In the genomic region with DNA sequence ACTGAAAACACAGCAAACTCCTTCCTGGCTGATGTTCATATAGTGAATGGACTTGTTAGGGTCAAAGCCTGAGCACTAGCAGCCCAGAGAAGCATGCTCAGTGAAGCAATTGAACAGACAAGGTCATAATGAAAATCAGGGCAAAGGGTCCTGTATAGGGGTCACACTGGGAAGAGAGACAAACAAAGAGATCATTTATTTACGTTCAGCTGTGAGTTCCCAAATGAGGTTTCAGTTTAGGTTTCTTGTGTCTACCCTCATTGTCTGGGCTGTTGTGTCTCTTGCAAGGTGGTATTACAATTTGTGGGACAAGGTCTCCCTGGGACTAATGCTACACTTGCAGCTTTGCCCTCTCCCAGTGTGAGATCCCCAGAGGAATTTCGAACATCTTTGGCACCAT, we compare ENCODE assay signal across 22 mouse cellular contexts.
DNase-seq lines count a peak whose midpoint lies in the region; ATAC-seq lines count a peak whose summit lies in the region.
"Had no signal": no experiment of that assay in that cellular context is flagged by ENCODE, and none has a peak within 500 bp of the region (broad histone marks: within the 10 kb centered on the region; RNA-seq: fewer than 3 reads in every experiment).

No protein-coding gene starts in this region.

- H3K27me3 ChIP-seq in hindbrain, embryonic 11.5 days (ENCODE audit: control insufficient read depth, insufficient read depth, low read length) = no peaks in the 10 kb centered on the region
- no peaks in the 10 kb centered on the region for H3K27me3 ChIP-seq in hindbrain, embryonic 14.5 days (ENCODE audit: control insufficient read depth, insufficient read depth, low read length)
- H3K27me3 ChIP-seq: embryonic facial prominence, embryonic 13.5 days; heart, embryonic 13.5 days; liver, embryonic 13.5 days; midbrain, embryonic 15.5 days had no signal

- no peaks in the 10 kb centered on the region for H3K36me3 ChIP-seq in hindbrain, embryonic 11.5 days (ENCODE audit: control insufficient read depth, insufficient read depth, low read length)
- no peaks in the 10 kb centered on the region for H3K36me3 ChIP-seq in hindbrain, embryonic 14.5 days (replicated peaks; ENCODE audit: control insufficient read depth, insufficient read depth)
- H3K36me3 ChIP-seq: embryonic facial prominence, embryonic 13.5 days; heart, embryonic 13.5 days; liver, embryonic 13.5 days; midbrain, embryonic 15.5 days had no signal

- no peaks in the 10 kb centered on the region for H3K4me1 ChIP-seq in hindbrain, embryonic 11.5 days (replicated peaks; ENCODE audit: control insufficient read depth, insufficient read depth, low read length)
- H3K4me1 ChIP-seq in hindbrain, embryonic 14.5 days (replicated peaks; ENCODE audit: control insufficient read depth, insufficient read depth, low read length) = peaks cover 7% of the 10 kb centered on the region; the same call in 1 of the 2 replicates
- H3K4me1 ChIP-seq: liver, embryonic 13.5 days; midbrain, embryonic 15.5 days had no signal

- WGBS in hindbrain, embryonic 11.5 days = 35% methylated on average over 2 of the region's 2 CpGs
- 25% methylated on average over 2 of the region's 2 CpGs for WGBS in hindbrain, embryonic 14.5 days

- no peak overlapping the region for H3K4me2 ChIP-seq in hindbrain, embryonic 11.5 days (replicated peaks; ENCODE audit: low read depth, low read length)
- no peak overlapping the region for H3K4me2 ChIP-seq in hindbrain, embryonic 14.5 days (replicated peaks)
- H3K4me2 ChIP-seq: embryonic facial prominence, embryonic 13.5 days; heart, embryonic 13.5 days; liver, embryonic 13.5 days; midbrain, embryonic 15.5 days had no signal

- ATAC-seq in hindbrain, embryonic 11.5 days (ENCODE audit: low FRiP score) = no peak
- ATAC-seq in hindbrain, embryonic 14.5 days (ENCODE audit: low FRiP score) = no peak
- ATAC-seq: forebrain, postnatal 0 days; hindbrain, embryonic 16.5 days; lung, postnatal 0 days; midbrain, embryonic 15.5 days had no signal

- H3K9ac ChIP-seq in hindbrain, embryonic 11.5 days (ENCODE audit: low read depth, low read length) = no peak overlapping the region
- H3K9ac ChIP-seq in hindbrain, embryonic 14.5 days = no peak overlapping the region
- H3K9ac ChIP-seq: embryonic facial prominence, embryonic 13.5 days; forebrain, postnatal 0 days; heart, embryonic 13.5 days; liver, embryonic 13.5 days; midbrain, embryonic 15.5 days had no signal

- peak; percentile 11 for DNase-seq in hindbrain, embryonic 11.5 days (ENCODE audit: low spot score)
- no peak for DNase-seq in hindbrain, embryonic 14.5 days (ENCODE audit: low spot score)
- peak; percentile 28 for DNase-seq in embryo, embryonic 10 days (ENCODE audit: low spot score)
- peak; percentile 9 for DNase-seq in embryo, embryonic 9.5 days (ENCODE audit: extremely low spot score)
- peak; percentile 50 for DNase-seq in retina, embryonic 14.5 days (ENCODE audit: low spot score)
- no peak for DNase-seq in cerebellum, postnatal 10 days
- DNase-seq in Muller cell, postnatal 12 days (ENCODE audit: inconsistent ontology term) = no peak
- DNase-seq: B cell, adult 2 months; cerebellum, adult 18-20 months; cerebellum, postnatal 36 days; forebrain, postnatal 0 days; heart, postnatal 36 days; kidney, adult 8-10 months; liver, embryonic 13.5 days; right cerebral cortex, postnatal 4 days; thymus, postnatal 4 days had no signal

- no peak overlapping the region for H3K27ac ChIP-seq in hindbrain, embryonic 11.5 days (ENCODE audit: low read depth, low read length)
- no peak overlapping the region for H3K27ac ChIP-seq in hindbrain, embryonic 14.5 days
- H3K27ac ChIP-seq: heart, embryonic 13.5 days; liver, embryonic 13.5 days; midbrain, embryonic 15.5 days had no signal

- H3K9me3 ChIP-seq in hindbrain, embryonic 11.5 days (ENCODE audit: control insufficient read depth, low read length) = no peaks in the 10 kb centered on the region
- no peaks in the 10 kb centered on the region for H3K9me3 ChIP-seq in hindbrain, embryonic 14.5 days (ENCODE audit: control insufficient read depth, low read length)
- H3K9me3 ChIP-seq: embryonic facial prominence, embryonic 13.5 days; heart, embryonic 13.5 days; midbrain, embryonic 15.5 days had no signal

- no peak overlapping the region for H3K4me3 ChIP-seq in hindbrain, embryonic 11.5 days (ENCODE audit: low read depth, low read length)
- no peak overlapping the region for H3K4me3 ChIP-seq in hindbrain, embryonic 14.5 days (replicated peaks; ENCODE audit: low read length)
- H3K4me3 ChIP-seq: embryonic facial prominence, embryonic 13.5 days; heart, embryonic 13.5 days; liver, embryonic 13.5 days; midbrain, embryonic 15.5 days; myocyte had no signal

Comparison
In these comparisons a context has a peak if more than half of its experiments do, and no peak if none do; other contexts are left out.
1. DNase-seq: peak in hindbrain, embryonic 11.5 days (single experiment), embryo, embryonic 10 days (single experiment), embryo, embryonic 9.5 days (single experiment) and retina, embryonic 14.5 days (single experiment); none in hindbrain, embryonic 14.5 days (single experiment), cerebellum, postnatal 10 days (0 of 2) and Muller cell, postnatal 12 days (single experiment).